Mouse (Mus musculus) neural tube, embryonic 11.5 days (tissue): ENCODE measurements around the gene Slc7a8. TPM values are rescaled to one million over a fixed set of nuclear protein-coding genes. Genes with fewer than 3 reads are reported as not detected.

Experiments used
- ATAC-seq: fragments of 200-750 bp; cut with Nextera tagmentation; 2 replicates; pipeline ENCODE4 v1.8.0; 2017; ENCODE audit warnings: moderate number of reproducible peaks, mild to moderate bottlenecking, moderate TSS enrichment, moderate library complexity; ENCODE audit not compliant: insufficient read depth, low FRiP score, low TSS enrichment
- DNase-seq: peaks from one replicate; pipeline ENCODE4 v3.0.0-alpha.2; 2015; ENCODE audit warnings: low spot score
- H3K27ac ChIP-seq: fragments of 300-500 bp; sonication (generic); 2 replicates; pipeline ENCODE4 v1.5.1; 2014; ENCODE audit warnings: low read depth, mild to moderate bottlenecking, low read length
- H3K27me3 ChIP-seq: fragments of 300-500 bp; sonication (generic); 2 replicates; pipeline ENCODE4 v1.6.1; 2014; ENCODE audit warnings: mild to moderate bottlenecking, low read length, mixed read lengths; ENCODE audit not compliant: control insufficient read depth, insufficient read depth
- H3K36me3 ChIP-seq: fragments of 300-500 bp; sonication (generic); 2 replicates; pipeline ENCODE4 v1.6.1; 2014; ENCODE audit warnings: mild to moderate bottlenecking, low read length, moderate library complexity, mixed read lengths; ENCODE audit not compliant: control insufficient read depth, insufficient read depth
- H3K4me1 ChIP-seq: fragments of 300-500 bp; sonication (generic); 2 replicates; pipeline ENCODE4 v1.6.1; 2014; ENCODE audit warnings: low read length, mixed read lengths; ENCODE audit not compliant: control insufficient read depth, insufficient read depth
- H3K4me2 ChIP-seq: fragments of 300-500 bp; sonication (generic); 2 replicates; pipeline ENCODE4 v1.6.1; 2014; ENCODE audit warnings: low read depth, mild to moderate bottlenecking, moderate library complexity
- H3K4me3 ChIP-seq: fragments of 300-500 bp; sonication (generic); 2 replicates; pipeline ENCODE4 v1.5.1; 2014; ENCODE audit warnings: low read depth, low read length
- H3K9ac ChIP-seq: fragments of 300-500 bp; sonication (generic); 2 replicates; pipeline ENCODE4 v1.6.1; 2014; ENCODE audit warnings: mild to moderate bottlenecking, low read length
- H3K9me3 ChIP-seq: fragments of 300-500 bp; sonication (generic); 2 replicates; pipeline ENCODE4 v1.6.1; 2016; ENCODE audit warnings: low read length; ENCODE audit not compliant: control insufficient read depth
- WGBS: fragments of 180-500 bp; shearing (Covaris S2); extraction: QIAGEN DNeasy Blood & Tissue Kit; methylation state at CpG from one replicate; pipeline ENCODE4 v1.1.7; 2014; 5-methylcytosine and 5-hydroxymethylcytosine counted together
- polyA plus RNA-seq: library from polyadenylated mRNA; unstranded; fragments of >200 nt; fragmentation: Nextera tagmentation; extraction: Ambion mirVana; gene quantifications from 2 replicates; pipeline ENCODE4 v1.2.1, GENCODE M21; 2014

Gene Slc7a8
- polyA plus RNA-seq, 1 experiment from 2014 or later, result 3.2 TPM

DNA sequence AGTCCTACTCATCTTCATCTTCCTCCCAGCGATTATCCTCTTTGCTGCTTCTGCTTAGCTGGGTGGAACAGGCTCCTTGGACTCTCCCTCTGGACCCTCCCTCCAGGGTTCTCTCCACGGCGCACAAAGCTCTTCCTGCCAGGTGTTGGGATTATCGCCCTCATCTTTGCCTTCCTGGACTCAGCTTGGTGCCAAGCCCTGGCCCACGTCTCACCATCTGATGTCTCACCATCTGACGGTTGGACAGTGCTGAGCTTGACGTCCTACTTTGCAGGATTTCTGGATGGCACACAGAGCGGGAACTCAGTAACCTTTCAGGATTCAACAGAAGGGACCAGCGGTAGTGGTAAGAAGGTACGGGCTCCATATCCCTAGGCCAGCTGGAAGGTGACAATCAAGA, 60.0 kb downstream of the Slc7a8 start:
- WGBS, result 86% methylated on average over 10 of the region's 10 CpGs
- no peak overlapping the region for H3K4me2 ChIP-seq
- no peak overlapping the region for H3K4me3 ChIP-seq
- no peaks in the 10 kb centered on the region for H3K36me3 ChIP-seq
- H3K4me1 ChIP-seq, result no peaks in the 10 kb centered on the region
- no peak for ATAC-seq
- H3K27me3 ChIP-seq, result no peaks in the 10 kb centered on the region
- no peaks in the 10 kb centered on the region for H3K9me3 ChIP-seq
- no peak for DNase-seq
- no peak overlapping the region for H3K9ac ChIP-seq
- no peak overlapping the region for H3K27ac ChIP-seq

DNA sequence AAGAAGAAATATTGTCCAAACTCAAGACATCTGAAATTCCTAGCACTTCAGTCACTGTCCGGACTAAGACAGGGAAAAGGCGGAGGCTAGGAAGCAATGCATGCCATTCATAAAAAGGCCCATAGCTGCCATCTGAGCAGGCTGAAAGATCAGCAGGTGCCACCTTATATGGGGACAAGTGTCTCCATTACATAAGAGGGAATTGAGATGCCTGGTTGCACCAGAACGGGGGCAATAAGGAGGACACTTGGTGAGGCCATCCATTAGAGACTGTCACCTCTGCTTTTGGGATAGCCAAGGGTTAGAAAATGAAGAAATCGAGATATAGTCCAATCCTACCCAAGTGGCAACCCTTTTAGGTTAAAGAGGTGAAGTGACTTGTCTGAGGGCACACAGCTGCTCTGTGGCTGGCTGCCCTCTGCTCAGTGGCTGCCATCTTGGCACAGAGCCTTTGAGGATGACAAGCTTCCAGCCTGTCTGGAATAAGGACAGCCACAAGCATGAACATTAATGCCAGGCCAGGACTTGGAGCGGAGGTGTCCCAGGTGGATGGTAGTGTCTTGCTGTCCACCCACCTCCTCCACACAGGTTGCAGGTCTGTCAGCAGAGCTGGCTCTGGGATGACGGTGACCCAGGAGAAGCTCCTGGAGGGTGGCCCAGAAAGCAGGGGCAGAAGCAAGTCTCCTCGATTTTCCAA, 60.9 kb downstream of the Slc7a8 start:
- no peaks in the 10 kb centered on the region for H3K9me3 ChIP-seq
- no peak for DNase-seq
- ATAC-seq, result no peak
- no peaks in the 10 kb centered on the region for H3K36me3 ChIP-seq
- H3K27ac ChIP-seq, result no peak overlapping the region
- 88% methylated on average over 7 of the region's 7 CpGs for WGBS
- H3K9ac ChIP-seq, result no peak overlapping the region
- H3K4me2 ChIP-seq, result no peak overlapping the region
- H3K4me1 ChIP-seq, result no peaks in the 10 kb centered on the region
- H3K27me3 ChIP-seq, result no peaks in the 10 kb centered on the region
- no peak overlapping the region for H3K4me3 ChIP-seq

- H3K9me3 ChIP-seq, result no peaks in the 10 kb centered on the region
- WGBS, result 92% methylated on average over 11 of the region's 11 CpGs
- H3K27ac ChIP-seq, result no peak overlapping the region
- no peaks in the 10 kb centered on the region for H3K4me1 ChIP-seq
- no peaks in the 10 kb centered on the region for H3K36me3 ChIP-seq
- ATAC-seq (no peak), DNase-seq (no peak)
- H3K4me2 ChIP-seq, result no peak overlapping the region
- H3K4me3 ChIP-seq, result no peak overlapping the region
- no peak overlapping the region for H3K9ac ChIP-seq
- H3K27me3 ChIP-seq, result no peaks in the 10 kb centered on the region
Observed at GRCm38 (mm10) chr14:54720041-54720440, 61.7 kb downstream of the Slc7a8 start.

DNA sequence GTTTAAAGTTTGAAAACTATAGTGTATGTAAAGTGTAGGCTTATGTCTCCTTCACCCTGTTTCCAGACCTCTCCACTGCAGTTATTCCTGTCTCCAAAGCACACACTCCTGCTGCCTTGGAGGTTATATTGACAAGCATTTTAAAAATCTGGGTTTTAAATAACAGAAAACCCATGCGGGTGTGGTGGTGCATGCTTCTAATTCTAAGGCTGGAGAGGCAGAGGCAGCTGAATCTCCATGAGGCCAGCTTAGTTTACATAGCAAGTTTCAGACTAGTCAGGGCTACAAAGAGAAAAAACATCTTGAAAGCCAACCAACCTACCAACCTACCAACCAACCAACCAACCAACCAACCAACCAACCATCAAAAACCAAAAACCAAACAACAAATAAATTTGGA, 66.3 kb downstream of the Slc7a8 start:
- H3K36me3 ChIP-seq, result no peaks in the 10 kb centered on the region
- no peak overlapping the region for H3K4me2 ChIP-seq
- DNase-seq, result no peak

DNA sequence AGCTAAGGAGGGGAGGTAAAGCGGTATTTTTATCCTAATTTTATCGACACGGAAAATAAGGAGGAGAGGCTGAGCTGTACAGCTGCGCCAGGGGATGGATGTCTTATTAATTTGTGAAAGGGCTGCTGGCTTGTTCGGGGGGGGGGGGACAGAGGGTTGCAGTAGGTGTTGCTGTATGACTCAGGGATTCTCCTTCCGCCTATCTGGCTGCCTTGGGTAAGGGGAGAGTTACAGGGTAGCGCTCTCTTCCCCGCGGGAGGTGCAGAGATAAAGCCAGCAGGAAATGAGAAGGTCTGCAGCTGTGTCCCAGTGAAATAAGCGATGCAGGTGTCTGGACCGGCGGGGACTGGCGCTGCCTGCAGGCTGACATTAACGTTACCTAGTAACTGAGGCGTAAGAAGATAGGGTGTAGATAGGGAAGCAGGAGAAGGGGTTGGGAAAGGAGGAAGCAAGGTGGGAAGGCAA, 67.1 kb downstream of the Slc7a8 start:
- Histone ChIP-seq H3K36me3 (no peaks in the 10 kb centered on the region), H3K9me3 (no peaks in the 10 kb centered on the region), H3K9ac (no peak overlapping the region), H3K4me2 (peak overlapping the region; percentile 46), H3K27ac (no peak overlapping the region), H3K4me1 (no peaks in the 10 kb centered on the region), H3K4me3 (peak overlapping the region; percentile 24), H3K27me3 (no peaks in the 10 kb centered on the region)
- 1% methylated on average over 15 of the region's 15 CpGs for WGBS
- ATAC-seq, result peak; percentile 41; the same call in 1 of the 2 replicates
- DNase-seq, result peak; percentile 44

More for the DNA sequence above, 66.3 kb downstream of the Slc7a8 start:
- no peaks in the 10 kb centered on the region for H3K27me3 ChIP-seq
- WGBS, result 77% methylated on average over 1 of the region's 1 CpGs
- H3K4me1 ChIP-seq, result no peaks in the 10 kb centered on the region
- H3K4me3 ChIP-seq, result no peak overlapping the region
- H3K9me3 ChIP-seq, result no peaks in the 10 kb centered on the region
- no peak overlapping the region for H3K27ac ChIP-seq
- ATAC-seq, result no peak
- H3K9ac ChIP-seq, result no peak overlapping the region

GRCm38 (mm10) chr14:54714121-54714520, 67.6 kb downstream of the Slc7a8 start:
- Histone ChIP-seq H3K27ac (no peak overlapping the region), H3K9ac (no peak overlapping the region), H3K9me3 (no peaks in the 10 kb centered on the region), H3K27me3 (no peaks in the 10 kb centered on the region), H3K4me2 (peak overlapping the region; percentile 46), H3K4me3 (peak overlapping the region; percentile 24), H3K36me3 (no peaks in the 10 kb centered on the region), H3K4me1 (no peaks in the 10 kb centered on the region)
- 2% methylated on average over 13 of the region's 13 CpGs for WGBS
- peak; percentile 13; the same call in 1 of the 2 replicates for ATAC-seq
- peak; percentile 80 for DNase-seq

DNA sequence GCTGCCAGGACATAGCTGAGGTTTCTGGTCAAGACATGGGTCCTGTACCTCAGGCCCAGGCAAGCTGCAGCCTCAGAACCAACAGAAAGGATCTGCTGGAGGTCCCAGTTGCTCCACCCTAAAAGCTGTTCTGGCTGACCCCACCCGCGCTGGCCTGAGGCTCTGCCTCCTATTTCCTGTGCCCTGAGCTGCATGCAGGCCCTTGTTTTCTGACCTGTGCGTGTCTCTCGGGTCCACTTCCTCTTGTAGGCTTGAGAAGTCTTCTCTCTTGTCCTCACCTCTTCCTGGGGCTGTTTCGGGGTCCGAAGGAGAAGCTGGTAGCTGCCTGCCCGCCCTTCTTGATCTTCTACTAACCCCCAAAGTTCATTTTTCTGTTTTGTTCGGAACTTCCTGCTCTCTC, 68.9 kb downstream of the Slc7a8 start:
- Histone ChIP-seq H3K36me3 (no peaks in the 10 kb centered on the region), H3K27me3 (no peaks in the 10 kb centered on the region), H3K9ac (no peak overlapping the region), H3K27ac (no peak overlapping the region), H3K4me3 (no peak overlapping the region), H3K4me1 (no peaks in the 10 kb centered on the region), H3K4me2 (no peak overlapping the region), H3K9me3 (no peaks in the 10 kb centered on the region)
- ATAC-seq, result no peak
- 77% methylated on average over 8 of the region's 8 CpGs for WGBS
- no peak for DNase-seq

DNA sequence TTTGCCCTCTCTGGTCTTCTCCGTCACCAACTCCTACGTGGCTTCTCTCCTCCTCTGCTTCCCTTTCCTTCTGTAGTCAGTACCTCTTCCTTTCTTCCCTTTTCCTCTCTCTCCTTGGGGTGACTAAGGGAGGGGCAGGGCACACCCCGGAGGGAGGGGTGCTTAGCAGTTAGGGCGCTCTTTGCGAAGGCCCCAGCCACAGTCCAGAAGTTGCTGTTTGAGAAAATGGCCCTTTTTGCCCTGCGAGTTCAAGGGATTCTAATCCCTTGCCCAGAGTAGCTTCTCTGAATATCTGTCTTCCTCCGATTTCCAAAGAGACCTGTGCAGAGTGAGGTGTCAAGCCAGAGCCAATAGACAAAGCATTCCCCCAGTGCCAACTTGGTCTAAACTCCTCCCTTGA, 69.7 kb downstream of the Slc7a8 start, which contains the start of gene Cebpe:
Cebpe (minus strand) TSS at position 101 of the 400 bp plus-strand sequence.
- Histone ChIP-seq H3K4me2 (no peak within 1 kb of the TSS), H3K36me3 (no peaks in the 10 kb centered on the region), H3K27ac (no peak within 1 kb of the TSS), H3K4me1 (no peaks in the 10 kb centered on the region), H3K9ac (no peak within 1 kb of the TSS), H3K9me3 (no peaks in the 10 kb centered on the region), H3K27me3 (no peaks in the 10 kb centered on the region), H3K4me3 (no peak within 1 kb of the TSS)
- DNase-seq (no peak), ATAC-seq (no peak)
- 85% methylated on average over 7 of the region's 7 CpGs for WGBS

DNA sequence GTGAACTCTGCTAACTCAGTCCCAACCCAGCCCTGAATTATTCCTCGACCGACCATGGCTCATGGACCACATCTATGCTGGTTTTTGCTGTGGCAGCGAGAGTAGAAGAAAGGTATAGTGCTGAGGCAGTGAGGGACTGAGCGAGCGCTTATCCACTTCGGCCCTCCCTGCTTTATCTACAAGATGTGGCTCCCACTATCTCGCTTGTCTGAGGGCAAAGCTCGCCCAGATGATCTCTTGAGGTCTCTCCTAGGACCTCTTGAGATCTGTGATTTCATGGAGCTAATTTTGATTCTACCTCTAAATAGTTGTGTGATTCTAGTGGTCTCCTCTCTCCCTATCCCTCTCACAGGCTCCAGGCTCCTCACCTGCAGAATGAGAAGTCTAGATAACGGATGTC, 72.7 kb downstream of the Slc7a8 start:
- Histone ChIP-seq H3K36me3 (no peaks in the 10 kb centered on the region), H3K4me2 (no peak overlapping the region), H3K9ac (no peak overlapping the region), H3K27me3 (no peaks in the 10 kb centered on the region), H3K9me3 (no peaks in the 10 kb centered on the region), H3K4me3 (no peak overlapping the region), H3K27ac (no peak overlapping the region), H3K4me1 (no peaks in the 10 kb centered on the region)
- no peak for DNase-seq
- no peak for ATAC-seq
- WGBS, result 86% methylated on average over 9 of the region's 9 CpGs
